Mouse (Mus musculus): ENCODE measurements around the gene Pepd. TPM values are rescaled to one million over a fixed set of nuclear protein-coding genes. Genes with fewer than 3 reads are reported as not detected.

The Pepd gene
- polyA plus RNA-seq (2017; shearing (Covaris generic)): 58.0 TPM

GRCm38 (mm10) chr7:34911919-34912897, at the start of gene Pepd:
Pepd (plus strand) TSS chr7:34912379.

DNA sequence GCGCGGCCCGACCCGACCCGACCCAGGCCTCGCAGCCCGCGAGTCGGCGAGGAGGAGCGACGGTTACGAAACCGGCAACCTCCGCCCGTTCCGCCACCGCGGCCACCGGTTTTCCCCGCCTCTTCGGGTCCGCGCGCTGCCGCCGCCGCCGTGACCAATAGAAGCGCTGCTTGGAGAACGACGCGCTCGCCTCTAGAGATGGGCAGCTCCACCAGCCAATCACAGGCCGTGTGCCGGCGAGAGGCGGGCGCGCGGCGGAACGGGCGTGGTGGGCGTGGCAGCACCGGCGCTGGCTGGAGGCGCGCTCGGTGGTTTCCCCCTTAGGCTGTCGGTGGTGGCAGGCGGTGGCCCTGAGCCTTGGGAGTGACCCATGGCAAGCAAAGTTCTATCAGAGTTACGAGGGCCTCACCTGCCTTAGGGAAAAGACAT, 144.3 kb downstream of the Pepd start, which contains the start of gene Cebpg:
Cebpg (minus strand) TSS at position 138 of the 429 bp plus-strand sequence.

Other genes starting within 250 kb of the Pepd start
- gene Chst8, start 99.7 kb upstream of the Pepd start, polyA plus RNA-seq (2017; shearing (Covaris generic)): not detected
- 8.3 TPM for gene Cebpg, start 144.2 kb downstream of the Pepd start, polyA plus RNA-seq (2017; shearing (Covaris generic))
- gene Cebpa, start 206.9 kb downstream of the Pepd start, polyA plus RNA-seq (2017; shearing (Covaris generic)): 0.72 TPM